Mouse (Mus musculus) liver, adult 2 months (tissue): Measurements from ENCODE around the gene Kif2a. TPM values are rescaled to one million over a fixed set of nuclear protein-coding genes. Genes with fewer than 3 reads are reported as not detected.

ENCODE experiments used
- DNase-seq: peaks from one replicate; pipeline ENCODE4 v3.0.0-alpha.2; 2011; ENCODE audit warnings: low read depth, low spot score; ENCODE audit errors: extremely low read depth
- H3K27ac ChIP-seq: fragments of 200-500 bp; replicated peaks from 2 replicates; pipeline ENCODE4 v1.5.1; 2012; ENCODE audit warnings: low read depth, mild to moderate bottlenecking, control low read depth, inconsistent platforms, low read length; ENCODE audit not compliant: insufficient read depth
- H3K27me3 ChIP-seq: fragments of 200-500 bp; 2 replicates; pipeline ENCODE4 v1.6.1; 2012; ENCODE audit warnings: mild to moderate bottlenecking, moderate library complexity, low read length, inconsistent platforms; ENCODE audit not compliant: control insufficient read depth, insufficient read depth
- H3K36me3 ChIP-seq: fragments of 200-500 bp; 2 replicates; pipeline ENCODE4 v1.6.1; 2012; ENCODE audit warnings: low read length, inconsistent platforms; ENCODE audit not compliant: control insufficient read depth, insufficient read depth
- H3K4me1 ChIP-seq: fragments of 200-500 bp; 2 replicates; pipeline ENCODE4 v1.6.1; 2011; ENCODE audit warnings: low read length; ENCODE audit not compliant: control insufficient read depth, insufficient read depth
- H3K4me3 ChIP-seq: fragments of 200-500 bp; 2 replicates; pipeline ENCODE4 v1.5.1; 2011; ENCODE audit warnings: low read depth, mild to moderate bottlenecking, control low read depth, low read length, moderate library complexity; ENCODE audit not compliant: insufficient read depth
- H3K79me2 ChIP-seq: fragments of 200-500 bp; 2 replicates; pipeline ENCODE4 v1.6.1; 2012; ENCODE audit warnings: inconsistent platforms, mild to moderate bottlenecking, low read length, moderate library complexity; ENCODE audit not compliant: control insufficient read depth, insufficient read depth
- H3K9ac ChIP-seq: fragments of 200-500 bp; 2 replicates; pipeline ENCODE4 v1.6.1; 2012; ENCODE audit warnings: low read depth, mild to moderate bottlenecking, control low read depth, inconsistent platforms, low read length
- CTCF ChIP-seq: fragments of 200-500 bp; IDR thresholded peaks from 2 replicates; pipeline ENCODE4 v1.5.1; 2011; ENCODE audit warnings: low read depth, low read length, control low read depth
- POLR2A ChIP-seq: fragments of 200-500 bp; IDR thresholded peaks from 2 replicates; pipeline ENCODE4 v1.6.1; 2011; ENCODE audit warnings: low read length, control low read depth; ENCODE audit not compliant: insufficient read depth; ENCODE audit errors: extremely low read depth
- WGBS: fragments of 180-500 bp; shearing (Covaris S2); methylation state at CpG from one replicate; pipeline ENCODE4 v1.1.7; 2018; 5-methylcytosine and 5-hydroxymethylcytosine counted together
- polyA plus RNA-seq: library from polyadenylated mRNA; depleted of rRNA; stranded (reverse); fragments of >200 nt; gene quantifications from 2 replicates; pipeline ENCODE4 v1.2.3, GENCODE M21; 2012
- total RNA-seq: library from RNA; depleted of rRNA; stranded (reverse); fragments of >200 nt; gene quantifications from 2 replicates; pipeline ENCODE4 v1.2.3, GENCODE M21; 2014

Kif2a gene
- total and polyA plus RNA-seq, 2 experiments, result 0.42 to 5.3 TPM

DNA sequence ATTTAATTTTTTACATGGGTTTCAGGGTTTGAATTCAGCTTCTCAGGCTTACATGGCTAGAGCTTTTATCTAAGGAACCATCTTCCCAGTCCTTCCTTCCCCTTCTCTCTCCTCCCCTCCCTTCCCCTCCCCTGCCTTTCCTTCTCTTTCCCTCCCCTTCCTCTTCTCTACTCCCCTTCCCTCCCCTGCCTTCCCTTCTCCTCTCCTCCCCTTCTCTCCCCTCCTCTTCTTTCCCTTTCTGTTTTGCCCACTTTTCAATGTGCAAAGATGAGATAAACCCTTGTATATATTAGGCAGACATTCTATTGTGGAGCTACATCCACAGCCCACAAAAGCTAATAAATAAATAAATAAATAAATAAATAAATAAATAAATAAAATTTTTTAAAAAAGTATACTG lies 9.3 kb upstream of the Kif2a start:
- TF ChIP-seq POLR2A (no peak), CTCF (no peak)
- Histone ChIP-seq H3K4me1 (no peaks in the 10 kb centered on the region), H3K27ac (no peak overlapping the region), H3K9ac (no peak overlapping the region), H3K4me3 (no peak overlapping the region), H3K27me3 (no peaks in the 10 kb centered on the region), H3K79me2 (no peaks in the 10 kb centered on the region), H3K36me3 (no peaks in the 10 kb centered on the region)
- DNase-seq, result no peak

- Histone ChIP-seq H3K9ac (no peak overlapping the region), H3K4me3 (no peak overlapping the region), H3K79me2 (no peaks in the 10 kb centered on the region), H3K4me1 (peaks cover 3% of the 10 kb centered on the region), H3K27ac (no peak overlapping the region), H3K27me3 (no peaks in the 10 kb centered on the region), H3K36me3 (no peaks in the 10 kb centered on the region)
- DNase-seq, result no peak
- 94% methylated on average over 4 of the region's 4 CpGs for WGBS
- TF ChIP-seq POLR2A (no peak), CTCF (no peak)
Measured at GRCm38 (mm10) chr13:107027218-107027617, 5.3 kb upstream of the Kif2a start.

DNA sequence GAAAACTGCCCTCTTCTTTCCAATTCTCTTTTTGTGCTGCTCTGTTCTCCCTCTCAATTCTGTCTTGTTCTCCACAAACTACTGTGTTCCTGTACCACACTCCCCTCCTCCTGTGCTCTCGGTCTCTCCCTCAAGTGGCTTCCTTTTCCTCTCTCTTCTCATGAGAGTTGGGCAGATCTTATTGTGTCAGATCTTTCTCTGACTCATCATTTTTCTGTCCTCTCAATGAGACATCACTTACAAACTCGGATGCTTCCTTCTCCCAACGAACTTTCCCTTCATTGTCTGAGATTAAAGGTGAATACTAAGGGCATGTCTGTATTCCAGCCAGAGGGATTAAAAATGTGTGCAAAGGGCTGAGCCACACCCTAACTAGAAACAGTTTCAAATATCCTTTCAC lies 3.7 kb upstream of the Kif2a start:
- 60% methylated on average over 3 of the region's 3 CpGs for WGBS
- no peaks in the 10 kb centered on the region for H3K27me3 ChIP-seq
- no peak overlapping the region for H3K9ac ChIP-seq
- no peak overlapping the region for H3K27ac ChIP-seq
- TF ChIP-seq POLR2A, result no peak
- no peak for TF ChIP-seq CTCF
- no peaks in the 10 kb centered on the region for H3K36me3 ChIP-seq
- no peak overlapping the region for H3K4me3 ChIP-seq
- peaks cover 6% of the 10 kb centered on the region for H3K79me2 ChIP-seq
- no peak for DNase-seq
- peaks cover 8% of the 10 kb centered on the region for H3K4me1 ChIP-seq

DNA sequence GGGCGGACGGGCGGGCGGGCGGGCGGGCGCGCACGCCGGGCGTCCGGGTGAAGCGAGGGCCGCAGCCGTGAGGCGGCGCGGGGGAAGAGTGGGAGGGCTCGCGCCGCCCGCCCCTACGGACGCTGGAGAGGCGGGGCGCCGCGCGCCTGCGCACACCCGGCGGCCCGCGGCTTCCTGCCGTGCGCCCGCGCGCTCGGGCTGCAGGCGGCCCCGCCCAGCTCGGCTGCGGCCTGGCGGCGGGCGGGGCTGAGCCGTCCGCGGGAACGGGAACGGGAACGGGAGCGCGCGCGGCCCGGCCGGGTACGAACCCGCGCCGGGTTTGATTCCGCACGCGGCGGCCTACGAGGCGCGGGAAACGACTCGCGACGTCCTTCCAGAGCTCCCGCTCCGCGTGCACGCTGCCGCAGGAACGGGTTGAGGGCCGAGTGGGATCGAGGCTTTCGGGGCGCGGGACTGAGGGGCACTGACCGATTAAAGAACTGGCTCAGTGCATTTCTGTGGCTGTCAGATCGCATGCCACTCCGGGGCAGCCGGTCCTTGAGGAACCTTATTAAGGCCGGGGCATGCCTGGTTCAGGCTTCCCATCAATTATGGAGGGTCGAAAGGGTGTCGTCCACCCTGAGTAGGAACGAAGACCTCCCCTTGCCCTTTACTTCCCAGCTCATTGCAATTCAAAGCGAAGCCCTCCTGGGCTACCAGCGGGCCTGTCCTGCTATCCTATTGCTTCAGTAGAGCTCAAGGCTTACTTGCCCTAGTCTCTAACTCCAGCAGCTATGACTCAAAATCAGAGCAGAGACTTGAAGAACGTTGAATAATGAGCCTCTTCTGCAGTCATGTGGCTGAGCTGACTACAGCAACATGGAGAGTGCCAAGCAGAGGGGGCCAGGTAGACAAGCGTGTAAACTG lies 593 bp upstream of the Kif2a start:
- no peaks in the 10 kb centered on the region for H3K36me3 ChIP-seq
- peak; percentile 36 for DNase-seq
- H3K79me2 ChIP-seq, result peaks cover 13% of the 10 kb centered on the region
- 2% methylated on average over 83 of the region's 97 CpGs for WGBS
- peak overlapping the region; percentile 99 for H3K9ac ChIP-seq
- TF ChIP-seq POLR2A, result 0 out of 2 replicates have a peak, but pooled peaks have one; percentile 24
- no peak for TF ChIP-seq CTCF
- H3K4me1 ChIP-seq, result peaks cover 8% of the 10 kb centered on the region
- no peaks in the 10 kb centered on the region for H3K27me3 ChIP-seq
- peak overlapping the region; percentile 61 for H3K27ac ChIP-seq
- peak overlapping the region; percentile 100 for H3K4me3 ChIP-seq

DNA sequence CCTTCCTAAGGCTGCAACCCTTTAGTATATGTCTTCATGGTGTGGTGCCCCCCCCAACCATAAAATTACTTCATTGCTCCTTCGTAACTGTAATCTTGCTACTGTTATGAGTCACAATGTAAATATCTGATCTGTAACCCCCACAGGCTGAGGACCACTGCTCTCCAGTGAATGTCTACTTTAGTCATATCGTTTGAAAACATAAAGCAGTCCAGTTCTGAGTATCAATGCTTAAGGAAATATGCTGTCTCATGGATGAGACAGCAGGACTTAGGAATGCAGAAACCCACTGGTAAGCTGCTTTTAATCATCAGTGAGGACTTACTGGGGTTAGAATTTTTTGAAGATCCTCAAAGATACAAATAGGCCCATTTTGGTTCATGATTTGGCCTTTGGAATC lies 2.5 kb downstream of the Kif2a start:
- peaks cover 15% of the 10 kb centered on the region for H3K4me1 ChIP-seq
- H3K36me3 ChIP-seq, result no peaks in the 10 kb centered on the region
- peaks cover 22% of the 10 kb centered on the region for H3K79me2 ChIP-seq
- no peak overlapping the region for H3K4me3 ChIP-seq
- 68% methylated on average over 2 of the region's 2 CpGs for WGBS
- TF ChIP-seq POLR2A (no peak), CTCF (no peak)
- no peak overlapping the region for H3K27ac ChIP-seq
- no peaks in the 10 kb centered on the region for H3K27me3 ChIP-seq
- no peak for DNase-seq
- no peak overlapping the region for H3K9ac ChIP-seq

DNA sequence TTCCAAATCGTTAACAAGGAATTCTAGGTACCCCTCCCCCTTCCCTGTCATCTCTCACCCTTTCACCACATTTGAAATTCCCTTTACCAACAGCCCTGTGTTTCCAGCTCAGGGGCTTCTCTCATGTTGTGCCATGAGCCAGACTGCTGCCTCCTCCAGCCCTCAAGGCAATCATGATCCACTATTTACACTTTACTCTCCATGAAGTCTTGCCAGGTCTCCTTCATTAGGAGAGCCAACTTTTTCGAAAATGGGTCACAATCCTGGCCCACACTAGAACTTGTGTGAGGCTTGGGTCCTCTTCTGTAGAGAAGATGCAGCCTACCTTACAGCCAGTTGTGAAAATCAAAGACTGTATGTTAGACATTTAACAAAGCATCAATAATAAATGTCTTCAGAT lies 8.0 kb downstream of the Kif2a start:
- no peaks in the 10 kb centered on the region for H3K36me3 ChIP-seq
- TF ChIP-seq CTCF, result no peak
- no peak for TF ChIP-seq POLR2A
- peak; percentile 62 for DNase-seq
- WGBS, result 30% methylated on average over 2 of the region's 2 CpGs
- H3K9ac ChIP-seq, result no peak overlapping the region
- H3K27ac ChIP-seq, result no peak overlapping the region
- H3K79me2 ChIP-seq, result peaks cover 16% of the 10 kb centered on the region
- H3K4me1 ChIP-seq, result peaks cover 13% of the 10 kb centered on the region
- H3K4me3 ChIP-seq, result no peak overlapping the region
- H3K27me3 ChIP-seq, result no peaks in the 10 kb centered on the region
